Mouse (Mus musculus) CH12.LX (cell line): ENCODE data around the gene Eif4g3.

Source experiments
- CHD2 ChIP-seq: IDR thresholded peaks from 2 replicates; pipeline ENCODE4 v1.6.1; 2011; ENCODE audit warnings: low read length, improper control_type of control experiment
- MEF2A ChIP-seq: IDR thresholded peaks from 2 replicates; pipeline ENCODE4 v1.6.1; 2014; ENCODE audit warnings: low read depth, mild to moderate bottlenecking, inconsistent platforms, low read length, improper control_type of control experiment, borderline replicate concordance
- RCOR1 ChIP-seq: conservative IDR thresholded peaks from 2 replicates; pipeline ENCODE4 v1.6.1; 2012; ENCODE audit warnings: low read depth, mild to moderate bottlenecking, inconsistent platforms, low read length, improper control_type of control experiment
- ZMIZ1 ChIP-seq: IDR thresholded peaks from 2 replicates; pipeline ENCODE4 v1.6.1; 2012; ENCODE audit warnings: low read depth, mild to moderate bottlenecking, inconsistent platforms, low read length, improper control_type of control experiment

GRCm38 (mm10) chr4:138172686-138173085 is 179.9 kb downstream of the Eif4g3 start:
- TF ChIP-seq CHD2 (no peak), ZMIZ1 (no peak), RCOR1 (no peak), MEF2A (no peak)
